Mouse (Mus musculus) lung, embryonic 15.5 days (tissue): ENCODE measurements at regions not wholly inside any gene's neighbourhood (a gene's known extent, or its start where the extent isn't known, plus 50 kb on each side); places are given as distances from the start of the nearest gene placed in this dataset.

Source experiments
- ATAC-seq: fragments of 200-750 bp; cut with Nextera tagmentation; 2 replicates; pipeline ENCODE4 v1.8.0; 2017; ENCODE audit warnings: moderate number of reproducible peaks, borderline replicate concordance; ENCODE audit not compliant: low FRiP score, low TSS enrichment; ENCODE audit errors: extremely low read depth
- H3K27ac ChIP-seq: fragments of 300-500 bp; sonication (generic); 2 replicates; pipeline ENCODE4 v1.5.1; 2015; ENCODE audit warnings: moderate library complexity, mild to moderate bottlenecking, inconsistent platforms
- H3K27me3 ChIP-seq: fragments of 300-500 bp; sonication (generic); 2 replicates; pipeline ENCODE4 v1.6.1; 2015; ENCODE audit warnings: inconsistent platforms
- H3K36me3 ChIP-seq: fragments of 300-500 bp; sonication (generic); 2 replicates; pipeline ENCODE4 v1.6.1; 2015; ENCODE audit warnings: inconsistent platforms
- H3K4me1 ChIP-seq: fragments of 300-500 bp; sonication (generic); 2 replicates; pipeline ENCODE4 v1.6.1; 2015; ENCODE audit warnings: inconsistent platforms
- H3K4me2 ChIP-seq: fragments of 300-500 bp; sonication (generic); 2 replicates; pipeline ENCODE4 v1.6.1; 2015; ENCODE audit warnings: inconsistent platforms, mild to moderate bottlenecking, moderate library complexity
- H3K4me3 ChIP-seq: fragments of 300-500 bp; sonication (generic); 2 replicates; pipeline ENCODE4 v1.5.1; 2015; ENCODE audit warnings: mild to moderate bottlenecking, inconsistent platforms
- H3K9ac ChIP-seq: fragments of 300-500 bp; sonication (generic); 2 replicates; pipeline ENCODE4 v1.6.1; 2015; ENCODE audit warnings: inconsistent platforms
- H3K9me3 ChIP-seq: fragments of 300-500 bp; sonication (generic); 2 replicates; pipeline ENCODE4 v1.6.1; 2016; ENCODE audit warnings: inconsistent platforms
- WGBS: fragments of 180-500 bp; shearing (Covaris S2); methylation state at CpG from one replicate; pipeline ENCODE4 v1.1.7; 2015; 5-methylcytosine and 5-hydroxymethylcytosine counted together

DNA sequence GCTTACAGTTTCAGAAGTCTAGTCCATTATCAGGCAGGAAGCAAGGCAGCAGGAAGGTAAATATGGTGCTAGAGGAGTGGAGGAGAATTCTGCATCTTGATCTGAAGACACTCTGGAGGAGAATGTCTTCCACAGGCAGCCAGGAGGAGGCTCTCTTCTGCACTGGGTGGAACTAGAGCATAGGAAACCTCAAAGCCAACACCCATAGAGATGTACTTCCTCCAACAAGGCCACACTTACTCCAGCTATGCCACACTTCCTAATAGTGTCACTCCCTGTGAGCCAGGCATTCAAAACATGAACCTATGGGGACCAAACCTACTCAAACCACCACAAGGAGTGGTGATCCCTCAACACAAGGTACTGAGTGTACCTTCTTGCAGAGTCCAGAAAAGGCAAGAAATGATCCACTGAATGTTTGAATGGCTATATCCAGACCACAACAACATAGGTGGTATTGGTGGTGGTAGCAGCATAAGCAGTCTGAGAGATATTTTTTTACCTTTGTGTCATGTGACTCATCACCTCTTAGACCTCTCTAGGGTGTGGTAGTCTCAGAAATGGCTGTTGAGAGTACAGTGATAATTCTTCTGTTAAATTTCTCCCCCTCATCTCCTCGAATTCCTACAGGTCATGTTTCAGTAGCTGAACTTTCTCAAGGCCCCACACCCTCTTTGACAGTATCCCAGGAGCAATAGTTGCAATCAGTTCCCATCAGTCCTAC lies 152.3 kb upstream of the Mbnl1 start:
- WGBS, result 38% methylated on average over 1 of the region's 1 CpGs
- ATAC-seq, result no peak
- Histone ChIP-seq H3K4me1 (no peaks in the 10 kb centered on the region), H3K27ac (no peak overlapping the region), H3K36me3 (no peaks in the 10 kb centered on the region), H3K4me2 (no peak overlapping the region), H3K9ac (no peak overlapping the region), H3K4me3 (no peak overlapping the region), H3K27me3 (no peaks in the 10 kb centered on the region), H3K9me3 (no peaks in the 10 kb centered on the region)

DNA sequence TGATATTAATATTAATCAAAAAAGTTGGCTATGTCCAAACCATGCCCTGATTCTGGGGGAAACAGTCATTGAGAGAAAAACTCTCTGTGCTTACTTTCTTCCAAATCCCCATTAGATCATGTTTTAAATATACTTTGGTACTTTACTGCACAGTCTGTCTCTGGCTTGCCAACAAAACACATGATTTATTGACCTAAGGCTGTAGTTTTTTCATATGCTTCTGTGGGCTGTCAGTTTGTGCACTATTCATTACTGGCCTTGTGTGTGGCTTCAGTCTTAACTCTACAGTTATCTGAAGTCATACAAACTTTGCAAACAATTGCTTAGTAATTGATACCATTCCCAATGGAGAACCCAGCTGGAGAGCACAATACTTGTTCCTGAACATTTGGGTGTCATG lies 149.1 kb upstream of the Mbnl1 start:
- no peaks in the 10 kb centered on the region for H3K4me1 ChIP-seq
- no peaks in the 10 kb centered on the region for H3K36me3 ChIP-seq
- no peaks in the 10 kb centered on the region for H3K9me3 ChIP-seq
- no peak overlapping the region for H3K4me3 ChIP-seq
- H3K9ac ChIP-seq, result no peak overlapping the region
- no peaks in the 10 kb centered on the region for H3K27me3 ChIP-seq
- H3K4me2 ChIP-seq, result no peak overlapping the region
- peak overlapping the region; percentile 21; the same call in 1 of the 2 replicates for H3K27ac ChIP-seq
- no peak for ATAC-seq

DNA sequence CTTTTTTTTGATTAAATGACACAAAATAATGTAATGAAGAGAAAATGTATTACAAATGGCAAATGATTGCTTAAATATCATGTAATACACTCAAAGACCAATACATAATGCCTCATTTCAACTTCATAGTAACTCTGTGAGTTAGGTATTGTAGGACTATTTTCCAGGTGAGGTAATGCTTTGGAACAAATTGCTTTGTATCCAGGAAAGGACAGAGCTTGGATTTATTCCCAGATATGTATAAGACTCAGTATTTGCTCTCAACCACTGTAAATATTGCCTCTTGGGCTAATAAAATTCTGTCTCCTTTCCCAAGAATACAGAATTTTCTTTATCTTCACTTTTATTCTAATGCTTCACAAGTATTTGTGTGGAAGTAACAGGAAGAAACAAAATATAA lies 148.2 kb upstream of the Mbnl1 start:
- no peaks in the 10 kb centered on the region for H3K4me1 ChIP-seq
- H3K27me3 ChIP-seq, result no peaks in the 10 kb centered on the region
- H3K9ac ChIP-seq, result no peak overlapping the region
- no peak overlapping the region for H3K4me3 ChIP-seq
- H3K27ac ChIP-seq, result no peak overlapping the region
- ATAC-seq, result no peak
- H3K4me2 ChIP-seq, result no peak overlapping the region
- no peaks in the 10 kb centered on the region for H3K9me3 ChIP-seq
- no peaks in the 10 kb centered on the region for H3K36me3 ChIP-seq

GRCm38 (mm10) chr3:60324969-60325368 lies 147.7 kb upstream of the Mbnl1 start:
- Histone ChIP-seq H3K9me3 (no peaks in the 10 kb centered on the region), H3K27ac (0 out of 2 replicates have a peak overlapping the region, but pooled peaks have one; percentile 24), H3K27me3 (no peaks in the 10 kb centered on the region), H3K4me3 (no peak overlapping the region), H3K36me3 (no peaks in the 10 kb centered on the region), H3K4me2 (no peak overlapping the region), H3K4me1 (no peaks in the 10 kb centered on the region), H3K9ac (no peak overlapping the region)
- ATAC-seq, result no peak

GRCm38 (mm10) chr3:60332460-60332859 lies 140.2 kb upstream of the Mbnl1 start:
- H3K27me3 ChIP-seq, result no peaks in the 10 kb centered on the region
- H3K27ac ChIP-seq, result no peak overlapping the region
- H3K9ac ChIP-seq, result no peak overlapping the region
- H3K4me1 ChIP-seq, result no peaks in the 10 kb centered on the region
- no peak overlapping the region for H3K4me2 ChIP-seq
- no peaks in the 10 kb centered on the region for H3K9me3 ChIP-seq
- ATAC-seq, result no peak
- H3K4me3 ChIP-seq, result no peak overlapping the region
- no peaks in the 10 kb centered on the region for H3K36me3 ChIP-seq

DNA sequence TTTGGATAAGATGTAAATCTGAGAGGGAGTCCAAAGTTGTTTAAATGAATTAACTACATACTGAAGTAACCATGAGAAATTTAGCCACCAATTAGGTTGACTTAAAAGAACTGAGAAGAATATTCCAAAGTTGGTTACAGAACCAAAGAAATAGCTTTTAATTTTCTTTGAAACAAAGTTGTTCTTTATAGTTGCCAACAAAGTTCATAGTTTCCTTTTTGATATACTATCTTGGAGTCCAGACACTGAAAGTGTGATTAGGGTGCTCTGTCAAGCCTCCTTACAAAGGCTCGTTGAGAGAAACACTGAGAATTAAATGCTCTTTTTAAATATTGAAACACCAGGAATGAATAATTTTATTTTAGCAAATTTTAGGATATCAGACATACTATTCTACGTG lies 139.0 kb upstream of the Mbnl1 start:
- Histone ChIP-seq H3K4me2 (no peak overlapping the region), H3K9me3 (no peaks in the 10 kb centered on the region), H3K4me3 (no peak overlapping the region), H3K27me3 (no peaks in the 10 kb centered on the region), H3K36me3 (no peaks in the 10 kb centered on the region), H3K27ac (no peak overlapping the region), H3K4me1 (no peaks in the 10 kb centered on the region), H3K9ac (no peak overlapping the region)
- WGBS, result 74% methylated on average over 2 of the region's 2 CpGs
- no peak for ATAC-seq

DNA sequence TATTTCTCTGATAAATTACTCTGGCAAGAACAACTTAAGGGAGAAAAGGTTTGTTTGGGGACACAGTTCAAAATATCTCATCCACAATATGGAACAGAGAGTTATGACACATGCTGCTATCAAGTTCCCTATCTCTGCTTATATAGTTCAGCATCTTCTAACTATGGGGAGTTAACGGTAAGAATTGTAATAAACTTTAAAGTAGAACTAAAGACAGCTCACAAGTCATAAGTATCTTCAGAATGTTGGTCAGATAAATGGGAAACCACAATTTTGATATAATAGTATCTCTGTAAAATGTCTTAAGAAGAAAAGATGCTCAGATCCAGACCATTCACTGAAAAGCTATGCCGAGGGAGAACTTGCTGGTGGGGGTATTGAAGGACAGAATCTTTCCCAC lies 138.5 kb upstream of the Mbnl1 start:
- Histone ChIP-seq H3K4me3 (no peak overlapping the region), H3K36me3 (no peaks in the 10 kb centered on the region), H3K4me2 (no peak overlapping the region), H3K4me1 (no peaks in the 10 kb centered on the region), H3K9ac (no peak overlapping the region), H3K9me3 (no peaks in the 10 kb centered on the region), H3K27me3 (no peaks in the 10 kb centered on the region), H3K27ac (no peak overlapping the region)
- ATAC-seq, result no peak
- 94% methylated on average over 2 of the region's 2 CpGs for WGBS

GRCm38 (mm10) chr3:60346390-60346789 lies 126.2 kb upstream of the Mbnl1 start:
- ATAC-seq, result no peak; the same call in 1 of the 2 replicates
- Histone ChIP-seq H3K9ac (no peak overlapping the region), H3K4me2 (no peak overlapping the region)

DNA sequence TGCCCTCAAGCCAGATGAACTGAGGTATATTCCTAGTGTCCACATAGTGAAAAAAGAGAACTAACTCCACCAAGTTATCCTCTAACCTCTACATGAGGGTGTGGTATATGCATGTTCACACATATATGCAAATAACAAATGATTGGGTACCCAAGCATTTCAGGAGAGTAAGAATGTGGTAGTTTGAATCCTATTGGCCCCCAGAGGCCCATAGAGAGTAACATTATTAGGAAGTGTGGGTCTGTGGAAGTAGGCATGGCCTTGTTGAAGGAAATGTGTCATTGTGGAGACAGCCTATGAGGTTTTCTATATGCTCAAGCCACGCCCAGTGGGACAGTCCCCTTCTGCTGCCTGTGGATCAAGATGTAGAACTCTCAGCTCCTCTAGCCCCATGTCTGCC lies 125.6 kb upstream of the Mbnl1 start:
- H3K27ac ChIP-seq, result no peak overlapping the region; the same call in 1 of the 2 replicates
- no peaks in the 10 kb centered on the region for H3K4me1 ChIP-seq
- no peaks in the 10 kb centered on the region for H3K36me3 ChIP-seq
- WGBS, result 76% methylated on average over 1 of the region's 1 CpGs
- no peaks in the 10 kb centered on the region for H3K9me3 ChIP-seq
- no peak overlapping the region for H3K4me3 ChIP-seq
- H3K9ac ChIP-seq, result no peak overlapping the region
- no peak for ATAC-seq
- H3K27me3 ChIP-seq, result no peaks in the 10 kb centered on the region
- H3K4me2 ChIP-seq, result no peak overlapping the region

More at GRCm38 (mm10) chr3:60346390-60346789, 126.2 kb upstream of the Mbnl1 start:
- Histone ChIP-seq H3K9me3 (no peaks in the 10 kb centered on the region), H3K4me1 (no peaks in the 10 kb centered on the region), H3K27ac (peak overlapping the region; percentile 58), H3K36me3 (no peaks in the 10 kb centered on the region), H3K27me3 (no peaks in the 10 kb centered on the region), H3K4me3 (no peak overlapping the region)

- Histone ChIP-seq H3K4me3 (no peak overlapping the region), H3K9me3 (no peaks in the 10 kb centered on the region), H3K27ac (0 out of 2 replicates have a peak overlapping the region, but pooled peaks have one; percentile 19), H3K27me3 (no peaks in the 10 kb centered on the region), H3K9ac (no peak overlapping the region), H3K36me3 (no peaks in the 10 kb centered on the region), H3K4me1 (no peaks in the 10 kb centered on the region), H3K4me2 (no peak overlapping the region)
- WGBS, result 61% methylated on average over 2 of the region's 2 CpGs
- ATAC-seq, result no peak
Measured at GRCm38 (mm10) chr3:60371176-60371965, 101.3 kb upstream of the Mbnl1 start.

GRCm38 (mm10) chr3:60373662-60374061 lies 99.0 kb upstream of the Mbnl1 start:
- H3K9ac ChIP-seq, result no peak overlapping the region
- H3K27ac ChIP-seq, result no peak overlapping the region
- H3K9me3 ChIP-seq, result no peaks in the 10 kb centered on the region
- H3K36me3 ChIP-seq, result no peaks in the 10 kb centered on the region
- H3K4me2 ChIP-seq, result no peak overlapping the region
- ATAC-seq, result no peak
- no peak overlapping the region for H3K4me3 ChIP-seq
- H3K27me3 ChIP-seq, result no peaks in the 10 kb centered on the region
- WGBS, result 83% methylated on average over 1 of the region's 1 CpGs
- H3K4me1 ChIP-seq, result no peaks in the 10 kb centered on the region

- Histone ChIP-seq H3K27me3 (no peaks in the 10 kb centered on the region), H3K9me3 (no peaks in the 10 kb centered on the region), H3K4me3 (no peak overlapping the region), H3K4me2 (no peak overlapping the region), H3K9ac (no peak overlapping the region), H3K27ac (no peak overlapping the region), H3K36me3 (no peaks in the 10 kb centered on the region), H3K4me1 (no peaks in the 10 kb centered on the region)
- WGBS, result 47% methylated on average over 2 of the region's 2 CpGs
- no peak for ATAC-seq
Measured at GRCm38 (mm10) chr3:60388593-60388992, 84.0 kb upstream of the Mbnl1 start.
